Mouse (Mus musculus): ENCODE results near the gene Wbp2.

Wbp2 gene

DNA sequence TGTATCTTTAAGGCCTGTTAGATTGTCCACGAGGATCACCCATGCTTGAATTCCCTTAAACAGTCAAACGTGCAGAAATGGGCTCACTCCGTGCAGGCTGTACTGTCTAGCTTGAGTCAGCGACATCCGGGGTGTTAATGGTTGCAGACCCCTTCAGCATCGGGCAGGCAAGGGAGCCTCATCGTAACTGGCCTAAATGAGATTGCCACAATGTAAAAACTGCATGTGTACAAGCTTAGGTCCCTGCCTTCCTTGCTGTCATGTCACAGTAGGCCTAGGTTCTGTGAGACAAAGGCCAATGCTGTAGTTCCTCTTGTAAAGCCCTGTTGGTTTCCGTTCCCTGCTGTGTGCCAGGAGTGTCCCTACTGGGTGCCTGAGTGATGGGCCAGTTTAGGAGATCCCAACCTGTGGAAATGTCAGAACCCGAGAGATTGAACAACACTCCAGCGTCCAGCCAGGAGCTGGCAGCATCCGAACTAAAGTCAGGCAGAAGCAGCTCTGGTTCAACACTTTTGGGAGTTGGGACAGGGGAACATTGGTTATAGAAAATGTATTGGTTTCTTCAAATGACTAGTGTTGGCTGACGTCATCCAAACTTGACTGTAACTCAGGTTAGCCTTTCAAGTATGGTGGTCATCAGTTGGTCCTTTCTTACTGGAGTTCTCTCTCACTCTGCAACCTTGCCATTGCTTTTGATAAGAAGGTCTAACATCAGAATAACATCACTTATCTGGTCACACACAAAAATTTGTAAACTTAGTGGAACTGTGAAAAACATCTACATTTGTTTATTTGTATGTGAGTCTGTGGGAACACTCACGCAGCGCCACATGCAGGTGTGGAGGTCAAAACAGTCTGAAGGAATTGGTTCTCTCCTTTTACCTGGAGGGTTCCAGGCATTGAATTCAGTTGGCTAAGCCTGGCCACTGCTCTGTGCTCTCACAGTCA lies 55.6 kb downstream of the Wbp2 start:
- no peak for DNase-seq (ENCODE audit: low read depth, low spot score)

DNA sequence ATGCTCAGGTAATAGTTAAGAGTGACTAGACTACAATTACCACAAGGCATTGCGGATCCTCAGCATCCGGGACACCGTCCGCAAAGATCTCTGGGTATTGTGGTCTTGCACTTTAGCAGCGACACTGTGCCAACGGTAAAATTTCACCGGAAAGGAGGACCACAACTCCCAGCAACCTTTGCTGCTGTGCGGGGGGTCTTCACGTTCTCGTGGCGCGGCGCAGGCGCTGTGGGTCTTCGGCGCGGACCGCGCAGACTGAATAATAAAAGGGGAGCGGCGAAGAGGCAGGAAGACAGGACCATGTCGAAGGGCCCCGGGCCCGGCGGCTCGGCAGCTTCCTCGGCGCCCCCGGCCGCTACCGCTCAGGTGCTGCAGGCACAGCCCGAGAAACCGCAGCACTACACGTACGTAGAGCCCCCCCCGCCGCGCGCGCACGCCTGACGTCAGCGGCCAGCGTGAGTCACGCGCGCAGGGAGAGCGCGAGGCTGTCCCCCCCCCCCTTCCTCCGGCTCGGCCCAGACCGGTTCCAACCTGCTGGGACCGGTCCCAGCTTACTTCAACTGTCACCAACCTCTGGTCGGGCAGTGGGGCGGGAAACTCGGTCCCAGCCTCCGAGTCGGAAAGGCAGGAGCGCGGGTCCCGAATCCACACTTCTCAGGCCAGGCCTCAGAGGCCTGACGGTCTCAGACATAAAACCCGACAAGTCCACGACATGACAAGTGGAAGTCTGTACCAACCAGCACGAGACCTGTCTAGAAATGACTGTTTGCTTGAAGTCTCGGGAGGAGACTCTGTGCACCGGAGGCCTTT lies 56.5 kb downstream of the Wbp2 start, which contains the start of gene Unk:
TSS of gene Unk (plus strand) at position 235 of the 810 bp plus-strand sequence.
- DNase-seq (ENCODE audit: low read depth, low spot score) = peak; percentile 98

DNA sequence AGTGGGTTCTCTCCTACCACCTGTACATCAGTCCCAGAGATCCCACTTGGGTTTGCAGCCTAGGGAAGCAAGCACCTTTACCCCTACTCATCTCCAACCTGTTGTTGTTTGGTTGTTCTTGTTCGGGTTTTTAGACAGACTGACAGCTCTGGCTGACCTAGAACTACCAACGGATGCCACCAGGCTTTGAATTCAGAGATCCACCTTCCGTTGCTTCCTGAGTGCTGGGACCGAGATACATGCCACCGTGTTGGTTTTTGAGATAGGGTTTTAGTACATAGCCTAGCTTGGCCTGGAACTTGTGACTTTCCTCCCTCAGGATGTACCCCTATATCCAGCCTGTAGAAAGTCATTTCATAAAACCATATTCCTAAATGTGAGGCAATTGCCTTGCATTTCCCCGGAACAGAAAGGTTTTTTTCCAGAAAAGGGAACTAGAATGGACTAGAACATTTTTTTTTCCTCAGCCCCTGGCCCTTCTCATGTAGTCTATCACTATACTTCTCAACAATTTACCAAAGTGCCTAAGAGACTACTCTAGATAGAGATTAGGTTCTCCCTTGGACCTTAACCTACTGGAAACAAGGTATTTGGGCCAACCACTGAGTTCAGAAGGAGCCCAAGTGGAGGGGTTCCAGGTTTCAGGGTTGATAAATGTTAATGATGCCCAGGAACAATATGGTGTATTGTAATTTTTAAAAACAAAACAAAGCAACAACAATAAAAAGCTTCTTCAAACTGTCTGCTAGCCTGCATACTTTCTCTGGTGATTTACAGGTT lies 57.5 kb downstream of the Wbp2 start:
- DNase-seq (ENCODE audit: low read depth, low spot score) = no peak
